Mouse (Mus musculus): ENCODE measurements around the gene Lrp2.

- TF ChIP-seq MAX (IDR thresholded peaks at IDR 0.05; ENCODE audit: low read depth) (no peak), POLR2A (IDR thresholded peaks at IDR 0.05; ENCODE audit: insufficient read length, low read depth) (no peak), USF1 (IDR thresholded peaks at IDR 0.05; ENCODE audit: low read depth) (no peak), POLR2AphosphoS2 (IDR thresholded peaks at IDR 0.05; ENCODE audit: insufficient read length, low read depth) (no peak)
These were observed 9.3 kb downstream of the Lrp2 start for GRCm38 (mm10) chr2:69576531-69576930.
